Mouse (Mus musculus) bone marrow, adult 2 months (tissue): ENCODE measurements around the gene Trmt61a. TPM values are rescaled to one million over a fixed set of nuclear protein-coding genes. Genes with fewer than 3 reads are reported as not detected.
A peak's percentile ranks its signal among the peaks of the same experiment; 100 is the strongest.

Source experiments
- H3K27ac ChIP-seq: fragments of 200-500 bp; 2 replicates; pipeline ENCODE4 v1.5.1; 2012; ENCODE audit warnings: low read depth, mild to moderate bottlenecking, control low read depth, inconsistent platforms, low read length; ENCODE audit not compliant: control insufficient read depth, poor library complexity, insufficient read depth
- H3K4me1 ChIP-seq: fragments of 200-500 bp; 2 replicates; pipeline ENCODE4 v1.6.1; 2011; ENCODE audit warnings: low read length; ENCODE audit not compliant: control insufficient read depth, insufficient read depth
- H3K4me3 ChIP-seq: fragments of 200-500 bp; replicated peaks from 2 replicates; pipeline ENCODE3; 2011; ENCODE audit warnings: mild to moderate bottlenecking, low read depth, low read length, control low read depth; ENCODE audit not compliant: control insufficient read depth
- CTCF ChIP-seq: fragments of 200-500 bp; IDR thresholded peaks from 2 replicates; pipeline ENCODE4 v1.5.1; 2011; ENCODE audit warnings: low read length, control low read depth; ENCODE audit not compliant: control insufficient read depth, insufficient read depth
- POLR2A ChIP-seq: fragments of 200-500 bp; IDR thresholded peaks from 2 replicates; pipeline ENCODE4 v1.6.1; 2011; ENCODE audit warnings: low read depth, mild to moderate bottlenecking, control low read depth, low read length, borderline replicate concordance; ENCODE audit not compliant: control insufficient read depth
- whole genome bisulfite sequencing: fragments of 180-500 bp; shearing (Covaris S2); methylation state at CpG from one replicate; pipeline ENCODE4 v1.1.7; 2018; 5-methylcytosine and 5-hydroxymethylcytosine counted together
- polyA plus RNA-seq: library from polyadenylated mRNA; stranded (reverse); fragments of >200 nt; gene quantifications from 2 replicates; pipeline ENCODE4 v1.2.4, GENCODE M21; 2011; ENCODE audit warnings: low replicate concordance; ENCODE audit not compliant: missing spikeins, insufficient read depth, insufficient read length

Gene Trmt61a
- polyA plus RNA-seq, 1 experiment, result 11.0 TPM

GRCm38 (mm10) chr12:111678670-111678933 lies 697 bp downstream of the Trmt61a start:
- peak overlapping the region; percentile 82 for H3K4me3 ChIP-seq
- H3K4me1 ChIP-seq, result peaks cover 4% of the 10 kb centered on the region
- WGBS, result 6% methylated on average over 13 of the region's 13 CpGs
- TF ChIP-seq POLR2A, result no peak
- no peak for TF ChIP-seq CTCF
- no peak overlapping the region for H3K27ac ChIP-seq

- Histone ChIP-seq H3K27ac (no peak overlapping the region), H3K4me1 (peaks cover 4% of the 10 kb centered on the region), H3K4me3 (peak overlapping the region; percentile 82)
- 48% methylated on average over 7 of the region's 7 CpGs for WGBS
- TF ChIP-seq CTCF (no peak), POLR2A (no peak)
Observed at GRCm38 (mm10) chr12:111678997-111679396, 1.1 kb downstream of the Trmt61a start.

GRCm38 (mm10) chr12:111680661-111681060 lies 2.8 kb downstream of the Trmt61a start:
- TF ChIP-seq CTCF (no peak), POLR2A (no peak)
- peaks cover 4% of the 10 kb centered on the region for H3K4me1 ChIP-seq
- WGBS, result 88% methylated on average over 13 of the region's 13 CpGs

GRCm38 (mm10) chr12:111681305-111681704 lies 3.4 kb downstream of the Trmt61a start:
- TF ChIP-seq CTCF (no peak), POLR2A (no peak)
- H3K27ac ChIP-seq, result no peak overlapping the region
- peaks cover 4% of the 10 kb centered on the region for H3K4me1 ChIP-seq
- no peak overlapping the region for H3K4me3 ChIP-seq
- WGBS, result 84% methylated on average over 8 of the region's 8 CpGs

More at GRCm38 (mm10) chr12:111680661-111681060, 2.8 kb downstream of the Trmt61a start:
- Histone ChIP-seq H3K27ac (no peak overlapping the region), H3K4me3 (no peak overlapping the region)

GRCm38 (mm10) chr12:111682003-111682402 lies 4.1 kb downstream of the Trmt61a start:
- Histone ChIP-seq H3K4me1 (peaks cover 4% of the 10 kb centered on the region), H3K4me3 (no peak overlapping the region), H3K27ac (no peak overlapping the region)
- WGBS, result 85% methylated on average over 5 of the region's 5 CpGs
- TF ChIP-seq POLR2A, result no peak
- TF ChIP-seq CTCF, result no peak

GRCm38 (mm10) chr12:111682806-111683205 lies 4.9 kb downstream of the Trmt61a start:
- 72% methylated on average over 5 of the region's 5 CpGs for WGBS
- Histone ChIP-seq H3K27ac (no peak overlapping the region), H3K4me3 (no peak overlapping the region), H3K4me1 (peaks cover 2% of the 10 kb centered on the region; the same call in 1 of the 2 replicates)
- TF ChIP-seq CTCF, result no peak
- no peak for TF ChIP-seq POLR2A

GRCm38 (mm10) chr12:111686390-111686789 lies 8.5 kb downstream of the Trmt61a start:
- Histone ChIP-seq H3K27ac (no peak overlapping the region), H3K4me3 (no peak overlapping the region), H3K4me1 (no peaks in the 10 kb centered on the region)
- 68% methylated on average over 4 of the region's 4 CpGs for WGBS
- TF ChIP-seq POLR2A (no peak), CTCF (no peak)

GRCm38 (mm10) chr12:111687350-111688068 lies 9.6 kb downstream of the Trmt61a start:
- no peak overlapping the region for H3K27ac ChIP-seq
- H3K4me3 ChIP-seq, result no peak overlapping the region
- no peaks in the 10 kb centered on the region for H3K4me1 ChIP-seq
- TF ChIP-seq POLR2A (no peak), CTCF (no peak)
- WGBS, result 60% methylated on average over 14 of the region's 14 CpGs

GRCm38 (mm10) chr12:111688069-111688428 lies 10.1 kb downstream of the Trmt61a start:
- TF ChIP-seq POLR2A (no peak), CTCF (no peak)
- Histone ChIP-seq H3K4me3 (no peak overlapping the region), H3K27ac (no peak overlapping the region), H3K4me1 (no peaks in the 10 kb centered on the region)
- WGBS, result 60% methylated on average over 2 of the region's 2 CpGs
